Mouse (Mus musculus): ENCODE results near the gene Psme4.
"Not testable (repeated sequence)": the region's sequence is repeated elsewhere in the genome, so short reads cannot be mapped to it uniquely, and the experiment has no call there.

The Psme4 gene

GRCm38 (mm10) chr11:30771267-30771903, at the start of gene Psme4:
Gene Psme4 (plus strand): TSS chr11:30771726.
- peak; percentile 94 for DNase-seq

- DNase-seq: no peak
Measured at GRCm38 (mm10) chr11:30723438-30723837, 48.1 kb upstream of the Psme4 start.

GRCm38 (mm10) chr11:30730721-30731120, 40.8 kb upstream of the Psme4 start:
- DNase-seq: no peak

GRCm38 (mm10) chr11:30733376-30733775, 38.1 kb upstream of the Psme4 start:
- no peak for DNase-seq

- no peak for DNase-seq
Measured at GRCm38 (mm10) chr11:30743991-30744390, 27.5 kb upstream of the Psme4 start.

GRCm38 (mm10) chr11:30748938-30749337, 22.6 kb upstream of the Psme4 start:
- no peak for DNase-seq

- DNase-seq: no peak
Measured at GRCm38 (mm10) chr11:30749587-30749986, 21.9 kb upstream of the Psme4 start.

GRCm38 (mm10) chr11:30750039-30750823, 21.3 kb upstream of the Psme4 start:
- DNase-seq: no peak

GRCm38 (mm10) chr11:30752956-30753355, 18.6 kb upstream of the Psme4 start:
- no peak for DNase-seq

GRCm38 (mm10) chr11:30754486-30754854, 17.1 kb upstream of the Psme4 start:
- DNase-seq: not testable (repeated sequence)

GRCm38 (mm10) chr11:30754855-30755530, 16.5 kb upstream of the Psme4 start:
- DNase-seq: peak; percentile 25

GRCm38 (mm10) chr11:30761381-30761780, 10.1 kb upstream of the Psme4 start:
- no peak for DNase-seq

- DNase-seq: no peak
Measured at GRCm38 (mm10) chr11:30761891-30762290, 9.6 kb upstream of the Psme4 start.

GRCm38 (mm10) chr11:30765076-30765475, 6.5 kb upstream of the Psme4 start:
- no peak for DNase-seq

GRCm38 (mm10) chr11:30770817-30771216, 709 bp upstream of the Psme4 start:
- DNase-seq: no peak

- DNase-seq: peak; percentile 62
Measured at GRCm38 (mm10) chr11:30771904-30772581, 517 bp downstream of the Psme4 start.

GRCm38 (mm10) chr11:30772777-30773417, 1.4 kb downstream of the Psme4 start:
- DNase-seq: no peak

GRCm38 (mm10) chr11:30774638-30775037, 3.1 kb downstream of the Psme4 start:
- no peak for DNase-seq

GRCm38 (mm10) chr11:30777498-30777897, 6.0 kb downstream of the Psme4 start:
- DNase-seq: no peak

- DNase-seq: no peak
Measured at GRCm38 (mm10) chr11:30780893-30781292, 9.4 kb downstream of the Psme4 start.

GRCm38 (mm10) chr11:30781612-30782011, 10.1 kb downstream of the Psme4 start:
- no peak for DNase-seq

- no peak for DNase-seq
Measured at GRCm38 (mm10) chr11:30785497-30785896, 14.0 kb downstream of the Psme4 start.
